Mouse (Mus musculus) intestine, postnatal 0 days (tissue): ENCODE measurements around the gene Mindy1. TPM values are rescaled to one million over a fixed set of nuclear protein-coding genes. Genes with fewer than 3 reads are reported as not detected.

Source experiments
- ATAC-seq: fragments of 200-750 bp; cut with Nextera tagmentation; 2 replicates; pipeline ENCODE4 v1.8.0; 2017; ENCODE audit warnings: mild to moderate bottlenecking, moderate TSS enrichment, moderate library complexity
- H3K27ac ChIP-seq: fragments of 300-500 bp; sonication (generic); 2 replicates; pipeline ENCODE4 v1.5.1; 2014; ENCODE audit warnings: mild to moderate bottlenecking, low read depth, low read length, moderate library complexity
- H3K27me3 ChIP-seq: fragments of 300-500 bp; sonication (generic); replicated peaks from 2 replicates; pipeline ENCODE4 v1.6.1; 2014; ENCODE audit warnings: low read length, mixed read lengths; ENCODE audit not compliant: control insufficient read depth, insufficient read depth
- H3K36me3 ChIP-seq: fragments of 300-500 bp; sonication (generic); 2 replicates; pipeline ENCODE4 v1.6.1; 2014; ENCODE audit warnings: mild to moderate bottlenecking, moderate library complexity; ENCODE audit not compliant: control insufficient read depth, insufficient read depth
- H3K4me1 ChIP-seq: fragments of 300-500 bp; sonication (generic); replicated peaks from 2 replicates; pipeline ENCODE4 v1.6.1; 2014; ENCODE audit warnings: antibody characterized with exemption, low read length, mixed read lengths; ENCODE audit not compliant: control insufficient read depth, insufficient read depth
- H3K4me2 ChIP-seq: fragments of 300-500 bp; sonication (generic); replicated peaks from 2 replicates; pipeline ENCODE4 v1.6.1; 2014; ENCODE audit warnings: low read depth, mild to moderate bottlenecking, moderate library complexity
- H3K4me3 ChIP-seq: fragments of 300-500 bp; sonication (generic); 2 replicates; pipeline ENCODE4 v1.5.1; 2014; ENCODE audit warnings: low read depth, low read length
- H3K9ac ChIP-seq: fragments of 300-500 bp; sonication (generic); 2 replicates; pipeline ENCODE4 v1.6.1; 2014; ENCODE audit warnings: mild to moderate bottlenecking, low read depth, low read length
- H3K9me3 ChIP-seq: fragments of 300-500 bp; sonication (generic); 2 replicates; pipeline ENCODE4 v1.6.1; 2016; ENCODE audit warnings: mixed run types; ENCODE audit not compliant: control insufficient read depth
- CTCF ChIP-seq: sonication (generic); IDR thresholded peaks from 2 replicates; pipeline ENCODE4 v1.5.1; 2016; ENCODE audit warnings: low read depth, mild to moderate bottlenecking, control low read depth, antibody characterized with exemption, moderate library complexity
- WGBS: fragments of 180-500 bp; shearing (Covaris S2); extraction: QIAGEN DNeasy Blood & Tissue Kit; methylation state at CpG from one replicate; pipeline ENCODE4 v1.1.7; 2014; 5-methylcytosine and 5-hydroxymethylcytosine counted together
- polyA plus RNA-seq: library from polyadenylated mRNA; unstranded; fragments of >200 nt; fragmentation: Nextera tagmentation; extraction: Ambion mirVana; gene quantifications from 2 replicates; pipeline ENCODE4 v1.2.1, GENCODE M21; 2015

Gene Mindy1
- polyA plus RNA-seq, 1 experiment from 2014 or later = 36.4 TPM

DNA sequence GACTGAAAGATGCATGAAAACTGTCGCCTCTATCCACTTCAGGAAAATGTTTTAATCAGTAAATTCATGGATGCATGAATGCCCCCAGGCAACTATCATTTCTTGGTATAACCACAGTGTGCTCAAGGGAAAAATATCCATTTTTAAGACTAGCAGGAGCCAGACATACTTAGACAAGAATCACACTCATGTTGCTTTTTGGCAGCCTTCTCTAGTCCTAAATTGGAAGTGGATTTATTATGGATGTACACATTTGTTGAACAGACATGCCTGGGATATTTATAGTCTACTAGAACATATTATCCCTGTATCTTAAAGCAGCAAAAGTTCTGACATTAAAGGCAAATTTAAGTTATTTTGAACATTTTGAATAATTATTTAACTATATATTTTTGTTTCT is 16.4 kb upstream of the Mindy1 start:
- Histone ChIP-seq H3K27ac (no peak overlapping the region), H3K27me3 (no peaks in the 10 kb centered on the region), H3K36me3 (peaks cover 29% of the 10 kb centered on the region), H3K9me3 (no peaks in the 10 kb centered on the region), H3K9ac (no peak overlapping the region), H3K4me3 (no peak overlapping the region), H3K4me2 (no peak overlapping the region), H3K4me1 (no peaks in the 10 kb centered on the region)
- no peak for TF ChIP-seq CTCF
- WGBS = 84% methylated on average over 1 of the region's 1 CpGs
- no peak for ATAC-seq

DNA sequence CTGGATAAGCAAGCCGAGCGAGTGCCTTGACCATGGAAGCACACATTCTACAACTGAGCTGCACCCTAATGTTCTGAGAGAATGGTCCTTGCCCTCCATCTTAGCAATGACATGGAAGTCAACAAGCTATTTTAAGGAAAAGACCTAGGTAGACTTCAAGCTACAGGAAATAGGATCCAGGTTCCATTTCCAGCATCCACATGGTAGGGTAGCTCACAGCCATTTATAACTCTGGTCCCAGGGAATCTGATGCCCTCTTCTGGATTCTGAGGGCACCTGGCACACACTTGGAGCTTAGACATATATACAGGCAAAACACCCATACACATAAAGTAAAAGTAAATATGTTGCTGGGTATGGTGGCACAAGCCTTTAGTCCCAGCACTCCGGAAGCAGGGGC is 15.1 kb upstream of the Mindy1 start:
- H3K36me3 ChIP-seq = peaks cover 26% of the 10 kb centered on the region
- TF ChIP-seq CTCF = no peak
- H3K4me1 ChIP-seq = no peaks in the 10 kb centered on the region
- no peak for ATAC-seq
- no peaks in the 10 kb centered on the region for H3K27me3 ChIP-seq
- no peak overlapping the region for H3K27ac ChIP-seq
- WGBS = 92% methylated on average over 3 of the region's 3 CpGs
- no peak overlapping the region for H3K4me3 ChIP-seq
- no peak overlapping the region for H3K9ac ChIP-seq
- no peaks in the 10 kb centered on the region for H3K9me3 ChIP-seq
- no peak overlapping the region for H3K4me2 ChIP-seq

DNA sequence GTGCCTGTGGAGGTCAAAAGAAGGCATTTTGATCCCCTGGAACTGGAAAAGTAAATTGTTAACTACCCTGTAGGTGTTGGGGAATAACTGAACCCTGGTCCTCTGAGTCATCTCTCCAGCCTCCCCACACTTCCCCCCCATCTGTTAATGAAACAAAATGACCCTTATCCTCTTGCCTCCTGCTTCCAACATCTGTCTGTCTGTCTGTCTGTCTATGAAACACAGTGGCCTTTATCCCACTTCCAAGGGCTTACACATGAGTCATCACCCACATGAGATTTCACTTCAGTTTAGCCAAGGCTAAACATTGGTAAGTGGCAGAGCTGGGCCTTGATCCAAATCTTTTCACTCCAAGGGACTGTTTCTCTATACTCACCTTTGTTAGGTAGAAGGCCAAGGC is 13.3 kb upstream of the Mindy1 start:
- no peak overlapping the region for H3K9ac ChIP-seq
- H3K4me3 ChIP-seq = no peak overlapping the region
- H3K4me2 ChIP-seq = no peak overlapping the region
- TF ChIP-seq CTCF = no peak
- peaks cover 20% of the 10 kb centered on the region for H3K36me3 ChIP-seq
- no peaks in the 10 kb centered on the region for H3K9me3 ChIP-seq
- 0 out of 2 replicates have a peak overlapping the region, but pooled peaks have one; percentile 35 for H3K27ac ChIP-seq
- peak; percentile 23; the same call in 1 of the 2 replicates for ATAC-seq
- no peaks in the 10 kb centered on the region for H3K27me3 ChIP-seq
- no peaks in the 10 kb centered on the region for H3K4me1 ChIP-seq

DNA sequence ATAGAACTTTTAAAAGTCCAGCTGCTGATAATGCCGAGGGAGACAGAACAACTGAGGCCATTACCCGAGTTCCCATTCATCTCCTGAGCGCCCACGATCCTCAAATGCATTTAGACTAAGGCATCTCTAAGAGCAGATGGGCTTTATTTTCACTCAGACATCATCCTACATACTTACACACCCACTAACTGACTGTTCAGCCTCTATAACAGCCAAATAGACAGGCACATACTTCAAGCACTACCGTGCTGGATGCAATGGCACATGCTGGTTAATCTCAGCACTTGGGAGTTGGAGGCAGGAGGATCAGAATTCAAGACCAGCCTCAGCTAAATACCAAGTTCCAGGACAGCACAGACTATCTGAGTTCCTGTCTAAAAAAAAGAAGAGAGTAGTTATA is 11.4 kb upstream of the Mindy1 start:
- no peak for TF ChIP-seq CTCF
- Histone ChIP-seq H3K4me1 (no peaks in the 10 kb centered on the region), H3K27ac (no peak overlapping the region), H3K36me3 (peaks cover 20% of the 10 kb centered on the region), H3K27me3 (no peaks in the 10 kb centered on the region), H3K4me2 (no peak overlapping the region), H3K4me3 (no peak overlapping the region), H3K9ac (no peak overlapping the region), H3K9me3 (no peaks in the 10 kb centered on the region)
- 91% methylated on average over 5 of the region's 5 CpGs for WGBS
- no peak for ATAC-seq

DNA sequence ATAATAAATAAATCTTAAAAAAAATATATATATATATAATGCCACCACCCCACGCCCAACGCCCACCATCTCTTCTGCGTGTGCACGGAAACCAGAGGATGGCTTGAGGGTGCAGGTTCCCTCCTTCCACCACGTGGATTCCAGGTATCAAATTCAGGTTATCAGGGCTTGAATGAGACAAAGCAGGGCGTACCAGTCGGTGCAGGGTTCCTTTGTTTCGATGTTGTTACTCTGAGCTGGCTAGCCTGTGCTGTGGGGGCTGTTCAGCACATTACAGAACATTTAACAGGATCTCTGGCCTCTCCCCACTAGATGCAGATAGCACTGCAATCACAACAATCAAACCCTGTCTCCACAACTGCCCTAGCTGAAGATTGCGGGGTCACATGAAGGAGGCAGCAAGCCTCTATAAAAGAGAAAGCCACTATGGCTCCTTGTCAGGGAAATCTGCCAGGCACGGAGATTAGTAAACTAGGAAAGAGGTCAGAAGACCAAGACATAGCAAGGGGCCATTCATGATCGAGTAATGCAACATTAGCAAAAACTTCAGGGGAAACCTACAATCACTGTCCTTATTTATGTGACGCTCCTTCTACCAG is 10.3 kb upstream of the Mindy1 start:
- Histone ChIP-seq H3K9ac (no peak overlapping the region), H3K4me1 (no peaks in the 10 kb centered on the region), H3K9me3 (no peaks in the 10 kb centered on the region), H3K27ac (no peak overlapping the region), H3K36me3 (peaks cover 13% of the 10 kb centered on the region; the same call in 1 of the 2 replicates), H3K4me3 (no peak overlapping the region), H3K27me3 (no peaks in the 10 kb centered on the region), H3K4me2 (no peak overlapping the region)
- WGBS = 75% methylated on average over 12 of the region's 12 CpGs
- TF ChIP-seq CTCF = no peak
- no peak for ATAC-seq

DNA sequence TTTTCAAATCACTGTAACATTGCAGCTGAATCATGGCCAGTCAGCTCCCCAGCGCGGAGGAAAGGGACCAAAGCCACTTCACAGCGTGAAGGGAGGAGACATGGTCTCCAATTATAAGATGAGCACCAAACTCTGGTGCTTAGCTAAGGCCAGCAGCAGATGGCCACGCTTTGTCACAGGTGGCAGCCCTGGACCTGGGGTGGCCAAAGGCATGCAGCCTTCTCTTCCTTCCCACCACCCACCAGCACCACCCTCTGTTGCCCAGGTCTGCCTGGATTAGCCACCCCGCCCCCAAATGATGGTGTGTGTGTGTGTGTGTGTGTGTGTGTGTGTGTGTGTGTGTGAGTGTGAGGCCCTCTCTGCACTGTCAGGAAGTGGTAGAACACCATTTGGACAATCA is 7.7 kb upstream of the Mindy1 start:
- WGBS = 89% methylated on average over 5 of the region's 5 CpGs
- H3K4me1 ChIP-seq = no peaks in the 10 kb centered on the region
- no peak overlapping the region for H3K27ac ChIP-seq

DNA sequence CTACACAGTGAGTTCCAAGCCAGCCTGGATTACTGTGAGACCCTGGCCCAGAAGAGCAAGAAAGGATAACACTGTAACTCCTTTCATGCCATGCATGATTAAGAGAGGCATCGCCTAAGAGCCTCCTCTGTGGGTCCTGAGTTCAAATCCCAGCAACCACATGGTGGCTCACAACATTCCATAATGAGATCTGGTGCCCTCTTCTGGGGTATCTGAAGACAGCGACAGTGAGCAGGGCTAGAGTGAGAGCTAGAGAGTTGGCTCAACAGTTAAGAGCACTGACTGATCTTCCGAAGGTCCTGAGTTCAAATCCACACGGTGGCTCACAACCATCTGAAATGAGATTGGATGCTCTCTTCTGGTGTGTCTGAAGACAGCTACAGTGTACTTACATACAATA is 6.7 kb upstream of the Mindy1 start:
- Histone ChIP-seq H3K4me1 (no peaks in the 10 kb centered on the region), H3K4me2 (no peak overlapping the region), H3K27me3 (no peaks in the 10 kb centered on the region), H3K4me3 (no peak overlapping the region), H3K9ac (no peak overlapping the region), H3K9me3 (no peaks in the 10 kb centered on the region), H3K36me3 (peaks cover 4% of the 10 kb centered on the region; the same call in 1 of the 2 replicates), H3K27ac (no peak overlapping the region)
- WGBS = 96% methylated on average over 4 of the region's 4 CpGs
- TF ChIP-seq CTCF = peak; percentile 39
- no peak for ATAC-seq

More for the DNA sequence above, 7.7 kb upstream of the Mindy1 start:
- H3K36me3 ChIP-seq = peaks cover 4% of the 10 kb centered on the region; the same call in 1 of the 2 replicates
- no peaks in the 10 kb centered on the region for H3K27me3 ChIP-seq
- no peak overlapping the region for H3K4me2 ChIP-seq
- H3K9me3 ChIP-seq = no peaks in the 10 kb centered on the region
- ATAC-seq = no peak
- H3K4me3 ChIP-seq = no peak overlapping the region
- no peak overlapping the region for H3K9ac ChIP-seq
- no peak for TF ChIP-seq CTCF
